Mouse (Mus musculus) lung, adult 2 months (tissue): ENCODE data around the gene Got1.

Source experiments
- CTCF ChIP-seq: fragments of 200-500 bp; IDR thresholded peaks from 2 replicates; pipeline ENCODE4 v1.5.1; 2011; ENCODE audit warnings: mild to moderate bottlenecking, low read length, control low read depth; ENCODE audit not compliant: insufficient read depth
- POLR2A ChIP-seq: fragments of 200-500 bp; IDR thresholded peaks from 2 replicates; pipeline ENCODE4 v1.6.1; 2011; ENCODE audit warnings: low read depth, mild to moderate bottlenecking, control low read depth, low read length, borderline replicate concordance; ENCODE audit errors: extremely low read depth

GRCm38 (mm10) chr19:43451563-43451962 lies 72.8 kb downstream of the Got1 start:
- TF ChIP-seq POLR2A (no peak), CTCF (no peak)
